Mouse (Mus musculus) right cerebral cortex, postnatal 36 days (tissue): Measurements from ENCODE around the gene Cd63.

Experiments used
- DNase-seq, 2 experiments: peaks; one replicate each; pipeline ENCODE4 v3.0.0; 2022; ENCODE audit warnings: low spot score in 2 of 2, mixed read lengths in 1 of 2

Gene Cd63

DNA sequence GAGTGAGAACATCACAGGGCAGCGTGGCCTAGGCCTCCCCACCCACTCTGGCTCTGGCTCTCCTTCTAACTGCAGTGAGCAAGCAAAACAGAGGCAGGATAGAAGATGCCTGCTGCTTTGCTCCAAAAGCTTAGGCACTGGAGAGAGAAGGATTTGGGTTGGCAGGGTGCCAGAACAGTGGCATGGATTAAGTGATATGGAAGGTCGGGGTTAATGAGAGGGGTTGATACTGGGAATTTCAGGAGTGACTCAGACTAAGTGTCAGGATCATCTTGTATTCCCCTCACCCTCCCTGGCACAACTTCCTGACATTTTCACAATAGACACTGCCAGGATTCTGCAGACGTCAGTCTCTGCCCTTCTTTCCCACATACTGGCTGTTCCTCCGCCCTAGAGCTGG is 27.6 kb downstream of the Cd63 start:
- no peak for DNase-seq

GRCm38 (mm10) chr10:128929638-128930378 is 29.0 kb downstream of the Cd63 start:
- no peak for DNase-seq

DNA sequence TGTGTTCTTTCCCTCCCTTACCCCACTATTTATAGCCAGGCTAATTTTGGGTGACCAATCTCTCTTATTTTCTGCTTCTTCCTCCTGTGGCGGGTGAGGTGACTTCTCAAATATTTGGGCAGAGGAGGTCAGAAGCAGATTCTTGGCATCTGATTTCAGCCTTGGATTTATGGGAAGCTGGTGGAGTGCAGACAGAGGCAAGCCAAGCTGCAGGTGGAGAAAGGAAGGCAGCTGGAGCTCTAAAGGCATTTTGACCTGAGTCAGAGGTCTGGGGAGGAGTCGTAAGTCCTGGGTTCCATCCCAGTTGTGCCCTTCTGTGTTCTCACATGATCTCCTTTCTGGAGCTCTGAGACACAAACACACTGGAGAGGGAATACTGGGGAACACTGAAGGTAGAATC is 30.7 kb downstream of the Cd63 start:
- no peak for DNase-seq

- DNase-seq: no peak
Measured at GRCm38 (mm10) chr10:128933574-128933973, 32.8 kb downstream of the Cd63 start, which contains the start of gene Itga7. TSS of gene Itga7 (plus strand) at chr10:128933818.

DNA sequence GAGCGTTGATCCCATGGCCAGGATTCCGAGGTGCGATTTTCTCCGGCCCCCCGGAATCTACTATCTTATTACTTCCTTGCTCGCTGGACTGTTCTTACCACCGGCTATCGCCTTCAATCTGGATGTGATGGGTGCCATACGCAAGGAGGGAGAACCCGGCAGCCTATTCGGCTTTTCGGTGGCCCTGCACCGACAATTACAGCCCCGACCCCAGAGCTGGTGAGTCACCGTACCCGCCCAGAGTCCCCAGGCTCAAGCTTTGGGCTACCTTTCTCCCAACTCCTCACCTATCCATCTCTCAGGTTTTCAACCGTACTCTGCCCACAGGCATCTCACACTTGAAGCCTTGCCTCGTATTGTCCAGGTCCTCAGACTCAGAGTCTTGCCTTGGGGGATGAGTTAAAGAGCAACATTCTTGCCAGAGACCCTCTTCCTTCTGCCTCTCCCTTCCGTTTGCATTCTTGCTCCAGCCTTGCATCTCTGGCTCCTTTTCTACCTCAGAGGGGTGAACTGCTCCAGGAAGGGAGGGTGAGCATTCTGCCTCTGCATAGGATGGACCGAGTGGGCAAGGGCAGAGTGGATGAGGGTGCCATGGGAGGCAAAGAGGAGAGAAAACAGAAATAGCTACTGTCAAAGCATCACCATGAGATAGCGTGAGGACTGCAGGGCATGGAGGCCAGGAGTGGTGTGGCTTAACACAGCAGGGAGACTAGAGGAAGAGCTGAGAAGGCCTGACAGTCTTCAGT is 33.4 kb downstream of the Cd63 start:
- no peak for DNase-seq

DNA sequence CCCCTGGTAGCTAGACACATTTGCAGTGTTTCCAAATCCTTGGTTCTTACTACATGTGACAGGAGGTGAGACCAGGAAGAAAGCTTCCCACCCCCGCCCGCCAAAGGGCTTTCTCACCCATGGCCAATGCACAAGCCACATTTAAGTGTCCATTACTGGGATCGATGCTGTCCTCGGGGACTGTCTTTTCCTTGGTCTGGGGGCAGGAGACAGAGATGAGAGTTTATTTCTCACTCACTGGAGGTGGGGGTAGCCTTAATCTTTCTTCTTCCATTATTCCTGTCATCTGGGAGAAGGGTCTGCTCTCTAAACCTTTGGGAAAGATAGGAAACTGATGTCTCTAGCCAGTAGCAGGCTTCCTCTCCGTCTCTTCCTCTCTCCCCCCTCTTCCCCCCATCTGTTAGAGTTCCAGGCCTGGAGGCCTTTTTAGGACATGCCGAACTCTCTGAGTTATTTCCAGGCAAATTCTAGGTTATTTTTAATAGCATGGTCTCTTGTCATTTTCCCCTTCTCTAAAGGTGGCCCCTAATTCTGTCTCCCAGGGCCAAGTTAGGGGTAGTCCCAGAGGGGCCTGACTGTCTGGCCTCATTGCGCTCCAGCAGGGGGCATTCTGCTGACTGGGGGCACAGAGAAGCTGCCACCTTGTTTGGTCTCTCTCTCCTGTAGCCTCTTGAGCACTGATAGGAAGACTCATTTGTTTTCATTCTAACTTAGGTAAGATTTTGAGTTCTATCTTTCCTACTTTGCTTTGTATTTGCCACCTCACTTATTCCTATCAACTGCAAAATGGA is 34.4 kb downstream of the Cd63 start:
- DNase-seq: no peak

GRCm38 (mm10) chr10:128935826-128936440 is 35.1 kb downstream of the Cd63 start:
- no peak for DNase-seq

DNA sequence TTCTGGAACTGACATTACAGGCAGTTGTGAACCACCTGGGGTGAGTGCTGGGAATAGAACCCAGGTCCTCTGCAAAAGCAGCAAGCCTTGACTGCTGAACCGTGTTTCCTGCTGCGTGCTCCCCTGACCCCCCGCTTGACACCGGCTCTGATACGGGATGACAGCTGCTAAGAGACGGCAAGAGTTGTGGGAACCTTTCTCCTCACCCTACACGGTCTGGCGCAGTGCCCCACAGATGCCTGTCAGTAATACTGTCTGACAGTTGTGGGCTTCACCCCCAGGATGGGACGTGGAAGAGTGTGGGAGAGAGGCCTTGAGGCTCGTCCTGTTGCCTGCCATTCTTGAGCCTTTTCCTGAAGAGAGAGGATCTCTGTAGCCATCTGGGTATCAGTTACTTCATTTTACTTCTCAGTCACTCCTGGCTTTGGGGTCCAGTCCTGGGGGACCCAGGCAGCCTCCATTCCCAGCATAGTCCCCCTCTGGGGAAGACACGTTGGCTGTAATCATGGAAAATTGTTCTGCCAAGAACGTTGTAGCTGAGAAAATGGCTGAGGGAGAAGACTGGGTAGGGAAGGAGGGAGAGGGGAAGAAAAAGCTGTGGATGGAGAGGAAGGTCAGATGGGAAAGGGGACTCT is 37.1 kb downstream of the Cd63 start:
- DNase-seq: no peak

GRCm38 (mm10) chr10:128938457-128938856 is 37.7 kb downstream of the Cd63 start:
- no peak for DNase-seq

- no peak for DNase-seq
Measured at GRCm38 (mm10) chr10:128938974-128939373, 38.2 kb downstream of the Cd63 start.

- DNase-seq: no peak
Measured at GRCm38 (mm10) chr10:128940475-128941061, 39.8 kb downstream of the Cd63 start.

- no peak for DNase-seq
Measured at GRCm38 (mm10) chr10:128945675-128946074, 44.9 kb downstream of the Cd63 start.

- DNase-seq: no peak
Measured at GRCm38 (mm10) chr10:128947496-128947895, 46.7 kb downstream of the Cd63 start.

DNA sequence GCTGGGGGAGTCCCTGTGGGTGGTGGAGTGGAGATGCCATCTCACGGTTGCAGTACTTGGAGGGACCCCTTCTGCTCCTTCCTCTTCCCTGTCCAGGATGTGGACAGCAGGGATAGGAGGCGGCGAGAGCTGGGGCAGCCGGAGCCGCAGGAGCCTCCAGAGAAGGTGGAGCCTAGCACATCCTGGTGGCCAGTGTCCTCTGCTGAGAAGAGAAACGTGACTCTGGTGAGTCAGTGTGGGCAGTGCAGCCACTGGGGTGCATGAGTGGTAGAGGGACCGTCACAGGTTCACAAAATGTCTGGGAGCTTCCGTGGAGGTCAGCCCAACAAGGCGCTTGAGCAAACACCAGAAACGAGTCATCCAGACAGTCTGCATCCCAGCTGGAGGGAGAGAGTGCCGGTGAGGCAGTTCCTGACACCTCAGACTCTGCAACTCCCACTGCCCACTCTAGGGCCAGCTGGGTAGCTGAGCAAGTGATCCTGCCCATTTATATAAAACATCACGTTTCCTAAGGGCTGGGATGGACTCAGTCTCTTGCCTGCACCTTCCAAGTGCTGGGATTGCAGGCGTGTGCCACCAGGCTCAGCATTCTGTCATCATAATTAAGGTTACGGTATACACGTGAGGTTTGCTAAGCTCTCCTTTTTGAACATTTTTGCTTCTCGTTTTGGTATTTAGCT is 49.6 kb downstream of the Cd63 start:
- no peak for DNase-seq

DNA sequence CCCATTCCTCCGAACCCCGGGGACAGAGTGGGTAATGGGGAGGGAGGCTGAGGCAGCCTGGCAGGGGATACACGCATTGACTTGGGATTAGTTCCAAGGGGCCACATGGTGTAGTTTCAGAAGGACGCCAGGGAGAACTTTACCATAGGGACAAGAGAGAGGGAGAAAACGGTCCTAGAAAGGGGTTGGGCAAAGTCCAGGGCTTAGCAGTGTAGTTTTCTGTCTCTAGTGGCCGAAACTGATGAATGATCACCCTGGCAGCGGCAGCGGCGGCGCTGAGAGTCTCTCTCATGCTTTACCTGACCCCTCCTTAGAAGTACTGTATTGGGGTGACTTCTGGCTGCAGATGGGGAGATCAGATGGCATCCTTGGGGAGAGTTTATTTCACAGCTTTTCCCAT is 57.6 kb downstream of the Cd63 start:
- DNase-seq: no peak

DNA sequence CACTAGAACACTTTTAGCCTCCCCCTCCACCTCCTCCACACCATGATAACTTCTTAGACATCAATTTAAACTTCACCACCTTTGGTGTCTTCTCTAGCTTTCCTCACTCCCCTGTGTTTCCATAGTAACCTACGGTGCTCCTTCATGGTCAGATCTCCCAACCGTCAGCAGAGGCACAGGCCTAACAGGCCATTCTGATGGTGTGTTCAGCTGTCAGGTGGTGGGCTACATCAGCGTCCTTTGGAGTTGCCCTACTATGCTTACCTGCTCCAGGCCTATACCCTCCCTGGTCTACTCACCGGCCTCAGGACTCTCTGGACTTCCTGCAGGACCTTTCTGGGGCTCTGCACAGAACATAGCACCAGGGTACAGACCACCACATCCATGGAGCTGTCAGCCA is 59.4 kb downstream of the Cd63 start:
- no peak for DNase-seq

- DNase-seq: no peak
Measured at GRCm38 (mm10) chr10:128960590-128961584, 60.1 kb downstream of the Cd63 start, which contains the start of gene Mettl7b. TSS of gene Mettl7b (minus strand) at chr10:128960988.
